In the genomic region with DNA sequence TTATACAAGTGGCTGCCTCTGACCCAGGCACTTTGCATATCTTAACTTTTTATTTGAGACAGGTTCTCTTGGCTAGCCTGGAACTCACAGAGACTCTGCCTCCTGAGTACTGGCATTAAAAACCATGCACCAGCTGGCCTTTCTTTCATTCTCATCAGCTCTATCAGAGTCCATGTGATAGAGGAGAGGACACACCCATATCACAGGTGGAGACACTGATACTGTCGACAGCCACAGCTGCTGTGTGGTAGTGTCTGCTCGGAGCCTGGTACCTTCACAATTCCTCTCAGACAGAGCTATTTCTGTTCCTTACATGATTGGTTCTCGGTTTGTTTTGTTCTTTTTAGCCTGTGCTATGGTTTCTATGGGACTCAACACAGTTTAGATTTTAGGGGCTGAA, we compare ENCODE assay signal across 19 mouse cellular contexts.
A peak's percentile ranks its signal among the peaks of the same experiment; 100 is the strongest.
DNase-seq lines count a peak whose midpoint lies in the region; ATAC-seq and TF ChIP-seq lines count a peak whose summit lies in the region.
"Had no signal": no experiment of that assay in that cellular context is flagged by ENCODE, and none has a peak within 500 bp of the region (broad histone marks: within the 10 kb centered on the region; RNA-seq: fewer than 3 reads in every experiment).

No protein-coding gene starts in this region.

- intact Hi-C loops in left cerebral cortex, postnatal 36 days (cut with DNase I): no loop called here
- intact Hi-C loops in left cerebral cortex, postnatal 14 days (cut with DNase I): no loop called here

- H3K9me3 ChIP-seq in forebrain, embryonic 11.5 days (ENCODE audit: control insufficient read depth, low read length): no peaks in the 10 kb centered on the region
- no peaks in the 10 kb centered on the region for H3K9me3 ChIP-seq in forebrain, embryonic 12.5 days
- H3K9me3 ChIP-seq in ES-Bruce4 (replicated peaks; ENCODE audit: control insufficient read depth, insufficient read depth, low read length, poor library complexity, severe bottlenecking): no peaks in the 10 kb centered on the region
- H3K9me3 ChIP-seq in liver, embryonic 11.5 days (ENCODE audit: control insufficient read depth, low read length): no peaks in the 10 kb centered on the region
- H3K9me3 ChIP-seq: heart, embryonic 12.5 days; hindbrain, embryonic 15.5 days; limb, embryonic 13.5 days had no signal

- DNase-seq in forebrain, embryonic 11.5 days (ENCODE audit: low spot score): peak; percentile 7
- no peak for DNase-seq in liver, embryonic 11.5 days (ENCODE audit: low spot score)
- DNase-seq in right cerebral cortex, postnatal 25 days: no peak
- no peak for DNase-seq in left cerebral cortex, postnatal 36 days (ENCODE audit: low spot score in 2 of 2)
- DNase-seq in left cerebral cortex, postnatal 14 days (ENCODE audit: low spot score in 2 of 2): no peak
- DNase-seq: adrenal gland, adult 8-10 months; cerebellum, adult 18-20 months; gastrocnemius, postnatal 25 days; heart, postnatal 36 days; kidney, adult 11 months; right cerebral cortex, postnatal 14 days had no signal

- no peaks in the 10 kb centered on the region for H3K27me3 ChIP-seq in forebrain, embryonic 11.5 days (ENCODE audit: control insufficient read depth, insufficient read depth, low read length)
- no peaks in the 10 kb centered on the region for H3K27me3 ChIP-seq in forebrain, embryonic 12.5 days
- no peaks in the 10 kb centered on the region for H3K27me3 ChIP-seq in ES-Bruce4 (ENCODE audit: control insufficient read depth, insufficient read depth, low read length, poor library complexity, severe bottlenecking)
- no peaks in the 10 kb centered on the region for H3K27me3 ChIP-seq in liver, embryonic 11.5 days (replicated peaks; ENCODE audit: control insufficient read depth, insufficient read depth, low read length)
- H3K27me3 ChIP-seq: heart, embryonic 12.5 days; hindbrain, embryonic 15.5 days; limb, embryonic 13.5 days had no signal

- 77% methylated on average over 3 of the region's 3 CpGs for WGBS in forebrain, embryonic 11.5 days
- 66% methylated on average over 3 of the region's 3 CpGs for WGBS in forebrain, embryonic 12.5 days
- 58% methylated on average over 3 of the region's 3 CpGs for WGBS in liver, embryonic 11.5 days

- ATAC-seq in forebrain, embryonic 11.5 days (replicated peaks; ENCODE audit: low FRiP score): no peak
- no peak for ATAC-seq in forebrain, embryonic 12.5 days (ENCODE audit: low FRiP score)
- ATAC-seq in liver, embryonic 11.5 days (replicated peaks; ENCODE audit: low FRiP score): peak; percentile 80
- ATAC-seq in megakaryocyte-erythroid progenitor cell, adult 5-6 weeks (replicated peaks; ENCODE audit: low FRiP score, low TSS enrichment, poor library complexity, severe bottlenecking): peak; percentile 88

- H3K36me3 ChIP-seq in forebrain, embryonic 11.5 days (ENCODE audit: control insufficient read depth, insufficient read depth, low read length): no peaks in the 10 kb centered on the region; the same call in 1 of the 2 replicates
- H3K36me3 ChIP-seq in forebrain, embryonic 12.5 days (replicated peaks): peaks cover 29% of the 10 kb centered on the region; the same call in 1 of the 2 replicates
- H3K36me3 ChIP-seq in ES-Bruce4 (ENCODE audit: control insufficient read depth, insufficient read depth, low read length, poor library complexity, severe bottlenecking): no peaks in the 10 kb centered on the region
- no peaks in the 10 kb centered on the region for H3K36me3 ChIP-seq in liver, embryonic 11.5 days (ENCODE audit: control insufficient read depth, insufficient read depth, low read length)

- TF ChIP-seq POLR2A in ES-Bruce4 (IDR thresholded peaks at IDR 0.05; ENCODE audit: insufficient read depth, low read length): no peak

- no peak overlapping the region for H3K4me2 ChIP-seq in forebrain, embryonic 11.5 days (ENCODE audit: low read depth, low read length, severe bottlenecking)
- H3K4me2 ChIP-seq in forebrain, embryonic 12.5 days: no peak overlapping the region
- no peak overlapping the region for H3K4me2 ChIP-seq in liver, embryonic 11.5 days
- H3K4me2 ChIP-seq: heart, embryonic 12.5 days; hindbrain, embryonic 15.5 days; limb, embryonic 13.5 days had no signal

- no peak for TF ChIP-seq CTCF in ES-Bruce4 (IDR thresholded peaks at IDR 0.05; ENCODE audit: low read depth, low read length)

- no peak for TF ChIP-seq EP300 in ES-Bruce4 (IDR thresholded peaks at IDR 0.05; ENCODE audit: insufficient read depth, low read depth, low read length)

- H3K27ac ChIP-seq in forebrain, embryonic 11.5 days (ENCODE audit: low read depth, low read length): no peak overlapping the region
- H3K27ac ChIP-seq in forebrain, embryonic 12.5 days: no peak overlapping the region
- H3K27ac ChIP-seq in ES-Bruce4 (ENCODE audit: insufficient read depth, low read length): peak overlapping the region; percentile 39
- H3K27ac ChIP-seq in liver, embryonic 11.5 days (ENCODE audit: low read depth, low read length): no peak overlapping the region
- H3K27ac ChIP-seq: hindbrain, embryonic 15.5 days; kidney, postnatal 0 days; limb, embryonic 13.5 days; stomach, postnatal 0 days had no signal

- no peak overlapping the region for H3K9ac ChIP-seq in forebrain, embryonic 11.5 days (ENCODE audit: low read length)
- H3K9ac ChIP-seq in forebrain, embryonic 12.5 days: no peak overlapping the region
- H3K9ac ChIP-seq in ES-Bruce4 (ENCODE audit: low read depth, poor library complexity, severe bottlenecking): no peak overlapping the region
- H3K9ac ChIP-seq in liver, embryonic 11.5 days (ENCODE audit: low read depth, low read length): no peak overlapping the region
- H3K9ac ChIP-seq: heart, embryonic 12.5 days; hindbrain, embryonic 15.5 days; limb, embryonic 13.5 days had no signal

- no peaks in the 10 kb centered on the region for H3K4me1 ChIP-seq in forebrain, embryonic 11.5 days (replicated peaks; ENCODE audit: control insufficient read depth, insufficient read depth, low read length)
- peaks cover 2% of the 10 kb centered on the region; the same call in 1 of the 2 replicates for H3K4me1 ChIP-seq in forebrain, embryonic 12.5 days
- peaks cover 3% of the 10 kb centered on the region for H3K4me1 ChIP-seq in ES-Bruce4 (ENCODE audit: control insufficient read depth, insufficient read depth, low read length)
- H3K4me1 ChIP-seq in liver, embryonic 11.5 days (replicated peaks; ENCODE audit: control insufficient read depth, insufficient read depth, low read length): no peaks in the 10 kb centered on the region; the same call in 1 of the 2 replicates
- H3K4me1 ChIP-seq: hindbrain, embryonic 15.5 days; limb, embryonic 13.5 days had no signal

- no peak overlapping the region for H3K4me3 ChIP-seq in forebrain, embryonic 11.5 days (ENCODE audit: low read depth, low read length)
- H3K4me3 ChIP-seq in forebrain, embryonic 12.5 days (replicated peaks): no peak overlapping the region
- no peak overlapping the region for H3K4me3 ChIP-seq in ES-Bruce4 (ENCODE audit: low read depth, low read length)
- no peak overlapping the region for H3K4me3 ChIP-seq in liver, embryonic 11.5 days (ENCODE audit: low read depth, low read length)
- H3K4me3 ChIP-seq: heart, embryonic 12.5 days; hindbrain, embryonic 15.5 days; limb, embryonic 13.5 days had no signal

Comparison
In these comparisons a context has a peak if more than half of its experiments do, and no peak if none do; other contexts are left out.
1. ATAC-seq: peak in liver, embryonic 11.5 days (single experiment) and megakaryocyte-erythroid progenitor cell, adult 5-6 weeks (single experiment); none in forebrain, embryonic 11.5 days (single experiment) and forebrain, embryonic 12.5 days (single experiment).